ENCODE assay signal across 14 mouse cellular contexts in genomic region chr4:154071521-154071920, GRCm38 (mm10). TPM values are rescaled to one million over a fixed set of nuclear protein-coding genes. Genes with fewer than 3 reads are reported as not detected.
DNase-seq lines count a peak whose midpoint lies in the region; ATAC-seq lines count a peak whose summit lies in the region.
"Had no signal": no experiment of that assay in that cellular context is flagged by ENCODE, and none has a peak within 500 bp of the region (broad histone marks: within the 10 kb centered on the region; RNA-seq: fewer than 3 reads in every experiment).

No protein-coding gene starts in this region.

- H3K27ac ChIP-seq in forebrain, embryonic 16.5 days (ENCODE audit: low read length): no peak overlapping the region
- no peak overlapping the region for H3K27ac ChIP-seq in limb, embryonic 13.5 days

- peak overlapping the region; percentile 12 for H3K4me2 ChIP-seq in forebrain, embryonic 16.5 days (ENCODE audit: low read length)
- peak overlapping the region; percentile 36 for H3K4me2 ChIP-seq in limb, embryonic 13.5 days (replicated peaks)
- H3K4me2 ChIP-seq: heart, embryonic 11.5 days had no signal

- DNase-seq in urinary bladder, postnatal 14 days (ENCODE audit: low spot score): peak; percentile 52
- no peak for DNase-seq in urinary bladder, adult 2 months (ENCODE audit: low spot score)
- DNase-seq in spleen, postnatal 4 days (ENCODE audit: low spot score in 2 of 2): no peak
- no peak for DNase-seq in adrenal gland, postnatal 25 days
- no peak for DNase-seq in adrenal gland, postnatal 10 days
- DNase-seq: thymus, postnatal 36 days had no signal

- H3K4me1 ChIP-seq in forebrain, embryonic 16.5 days (replicated peaks; ENCODE audit: control insufficient read depth, insufficient read depth, low read length): peaks cover 5% of the 10 kb centered on the region
- H3K4me1 ChIP-seq in limb, embryonic 13.5 days: 0 out of 2 replicates have a peak, but pooled peaks cover 4% of the 10 kb centered on the region

- 1% methylated on average over 15 of the region's 20 CpGs for whole genome bisulfite sequencing in forebrain, embryonic 16.5 days
- WGBS in limb, embryonic 13.5 days: under 1% methylated on average over 15 of the region's 20 CpGs

- no peak for ATAC-seq in forebrain, embryonic 16.5 days
- no peak; the same call in 1 of the 2 replicates for ATAC-seq in limb, embryonic 13.5 days (ENCODE audit: low FRiP score, low read depth)
- ATAC-seq in activated CD4-positive, CD25-positive, alpha-beta regulatory T cell, adult 4 months: no peak

- no peak overlapping the region for H3K9ac ChIP-seq in forebrain, embryonic 16.5 days (replicated peaks; ENCODE audit: low read depth, low read length)
- no peak overlapping the region for H3K9ac ChIP-seq in limb, embryonic 13.5 days

- H3K36me3 ChIP-seq in forebrain, embryonic 16.5 days (ENCODE audit: control insufficient read depth, insufficient read depth): no peaks in the 10 kb centered on the region
- no peaks in the 10 kb centered on the region for H3K36me3 ChIP-seq in limb, embryonic 13.5 days

- peaks cover 20% of the 10 kb centered on the region for H3K27me3 ChIP-seq in forebrain, embryonic 16.5 days (replicated peaks; ENCODE audit: control insufficient read depth, insufficient read depth, low read length)
- peaks cover 62% of the 10 kb centered on the region for H3K27me3 ChIP-seq in limb, embryonic 13.5 days

- H3K4me3 ChIP-seq in forebrain, embryonic 16.5 days (replicated peaks; ENCODE audit: low read length): no peak overlapping the region; the same call in 1 of the 2 replicates
- H3K4me3 ChIP-seq in limb, embryonic 13.5 days: 0 out of 2 replicates have a peak overlapping the region, but pooled peaks have one; percentile 11

- no peaks in the 10 kb centered on the region for H3K9me3 ChIP-seq in forebrain, embryonic 16.5 days (ENCODE audit: control insufficient read depth, low read length)
- H3K9me3 ChIP-seq in limb, embryonic 13.5 days: no peaks in the 10 kb centered on the region

RNA-seq across cellular contexts. Expression of gene Ccdc27, which starts 29.0 kb away (rescaled TPM):
- not detected in 2 replicates for polyA plus RNA-seq in urinary bladder, adult 2 months (2012; rRNA removed)
- polyA plus RNA-seq in forebrain, embryonic 16.5 days (2015; fragmentation: Nextera tagmentation; extraction: Ambion mirVana): not detected in 2 replicates
- not detected in 2 replicates for polyA plus RNA-seq in limb, embryonic 13.5 days (2015; fragmentation: Nextera tagmentation; extraction: Ambion mirVana)
- not detected in 2 replicates for total RNA-seq in adrenal gland, postnatal 25 days (2021)
- polyA plus RNA-seq in activated CD4-positive, CD25-positive, alpha-beta regulatory T cell, adult 4 months (2017; shearing (Covaris generic)): not detected
- not detected for total RNA-seq in adrenal gland, postnatal 10 days (2021)
- total RNA-seq: gastrocnemius, postnatal 10 days; liver, adult 2 months had no signal
- polyA plus RNA-seq: C2C12; heart, embryonic 11.5 days; liver, adult 2 months; lung, postnatal 0 days had no signal

RNA-seq across cellular contexts. Expression of gene Smim1, which starts 45.5 kb away (rescaled TPM):
- 46.9 and 48.1 TPM in 2 replicates for polyA plus RNA-seq in urinary bladder, adult 2 months (2012; rRNA removed)
- polyA plus RNA-seq in forebrain, embryonic 16.5 days (2015; fragmentation: Nextera tagmentation; extraction: Ambion mirVana): 2.9 and 3.7 TPM in 2 replicates
- 11.8 and 12.6 TPM in 2 replicates for polyA plus RNA-seq in limb, embryonic 13.5 days (2015; fragmentation: Nextera tagmentation; extraction: Ambion mirVana)
- 31.3 and 64.1 TPM in 2 replicates for total RNA-seq in adrenal gland, postnatal 25 days (2021)
- polyA plus RNA-seq in activated CD4-positive, CD25-positive, alpha-beta regulatory T cell, adult 4 months (2017; shearing (Covaris generic)): 1 to 10 TPM in 1 of 2 experiments, not detected in 1; 1.0 TPM
- total RNA-seq in adrenal gland, postnatal 10 days (2021): 10 to 100 TPM; 28.6 to 32.6 TPM

RNA-seq across cellular contexts. Expression of gene Lrrc47, which starts 60.0 kb away (rescaled TPM):
- polyA plus RNA-seq in urinary bladder, adult 2 months (2012; rRNA removed): 26.7 and 28.7 TPM in 2 replicates
- polyA plus RNA-seq in forebrain, embryonic 16.5 days (2015; fragmentation: Nextera tagmentation; extraction: Ambion mirVana): 22.2 and 25.4 TPM in 2 replicates
- 19.6 and 20.5 TPM in 2 replicates for polyA plus RNA-seq in limb, embryonic 13.5 days (2015; fragmentation: Nextera tagmentation; extraction: Ambion mirVana)
- 54.7 and 56.0 TPM in 2 replicates for total RNA-seq in adrenal gland, postnatal 25 days (2021)
- 1 to 10 TPM; 4.7 to 5.2 TPM for polyA plus RNA-seq in activated CD4-positive, CD25-positive, alpha-beta regulatory T cell, adult 4 months (2017; shearing (Covaris generic))
- 10 to 100 TPM; 40.7 to 43.3 TPM for total RNA-seq in adrenal gland, postnatal 10 days (2021)
